Mouse (Mus musculus) thymus, adult 2 months (tissue): ENCODE measurements around the gene Rtn4rl1.

Source experiments
- CTCF ChIP-seq: fragments of 200-500 bp; IDR thresholded peaks from 2 replicates; pipeline ENCODE4 v1.5.1; 2012; ENCODE audit warnings: mild to moderate bottlenecking, control low read depth, low read length, moderate library complexity, borderline replicate concordance; ENCODE audit not compliant: control insufficient read depth, poor library complexity, insufficient read depth; ENCODE audit errors: extremely low read depth
- POLR2A ChIP-seq: fragments of 200-500 bp; IDR thresholded peaks from 2 replicates; pipeline ENCODE4 v1.6.1; 2012; ENCODE audit warnings: mild to moderate bottlenecking, low read length, control low read depth, moderate library complexity; ENCODE audit not compliant: control insufficient read depth, poor library complexity, insufficient read depth; ENCODE audit errors: extremely low read depth

- TF ChIP-seq CTCF (0 out of 2 replicates have a peak, but pooled peaks have one; percentile 64), POLR2A (no peak)
These were observed 1.0 kb upstream of the Rtn4rl1 start for GRCm38 (mm10) chr11:75192336-75193214.
